Mouse (Mus musculus) lung, adult 2 months (tissue): Measurements from ENCODE around the gene Urad.

ENCODE experiments used
- CTCF ChIP-seq: fragments of 200-500 bp; IDR thresholded peaks from 2 replicates; pipeline ENCODE4 v1.5.1; 2011; ENCODE audit warnings: mild to moderate bottlenecking, low read length, control low read depth; ENCODE audit not compliant: insufficient read depth
- POLR2A ChIP-seq: fragments of 200-500 bp; IDR thresholded peaks from 2 replicates; pipeline ENCODE4 v1.6.1; 2011; ENCODE audit warnings: low read depth, mild to moderate bottlenecking, control low read depth, low read length, borderline replicate concordance; ENCODE audit errors: extremely low read depth

DNA sequence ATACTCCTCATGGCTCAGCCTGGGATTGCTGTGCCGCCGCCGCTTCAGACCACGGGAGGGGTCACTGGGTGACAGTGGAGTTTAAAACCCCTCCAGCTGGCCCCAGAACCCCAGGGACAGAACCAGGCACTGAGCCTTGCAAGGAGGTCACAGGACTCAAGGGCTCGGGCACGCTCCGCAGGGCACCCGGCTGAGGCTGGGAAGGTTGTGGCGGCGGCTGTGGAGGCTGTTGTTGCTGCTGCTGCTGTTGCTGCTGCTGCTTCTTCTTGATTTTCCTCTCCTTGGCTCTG, 20.5 kb downstream of the Urad start:
- TF ChIP-seq POLR2A (no peak), CTCF (no peak)
